Mouse (Mus musculus) liver (tissue): ENCODE measurements around the gene Vwa8.

Experiments
- DNase-seq: peaks from one replicate; pipeline ENCODE4 v3.0.0-alpha.2; 2020; ENCODE audit warnings: mixed read lengths

Vwa8 gene

DNA sequence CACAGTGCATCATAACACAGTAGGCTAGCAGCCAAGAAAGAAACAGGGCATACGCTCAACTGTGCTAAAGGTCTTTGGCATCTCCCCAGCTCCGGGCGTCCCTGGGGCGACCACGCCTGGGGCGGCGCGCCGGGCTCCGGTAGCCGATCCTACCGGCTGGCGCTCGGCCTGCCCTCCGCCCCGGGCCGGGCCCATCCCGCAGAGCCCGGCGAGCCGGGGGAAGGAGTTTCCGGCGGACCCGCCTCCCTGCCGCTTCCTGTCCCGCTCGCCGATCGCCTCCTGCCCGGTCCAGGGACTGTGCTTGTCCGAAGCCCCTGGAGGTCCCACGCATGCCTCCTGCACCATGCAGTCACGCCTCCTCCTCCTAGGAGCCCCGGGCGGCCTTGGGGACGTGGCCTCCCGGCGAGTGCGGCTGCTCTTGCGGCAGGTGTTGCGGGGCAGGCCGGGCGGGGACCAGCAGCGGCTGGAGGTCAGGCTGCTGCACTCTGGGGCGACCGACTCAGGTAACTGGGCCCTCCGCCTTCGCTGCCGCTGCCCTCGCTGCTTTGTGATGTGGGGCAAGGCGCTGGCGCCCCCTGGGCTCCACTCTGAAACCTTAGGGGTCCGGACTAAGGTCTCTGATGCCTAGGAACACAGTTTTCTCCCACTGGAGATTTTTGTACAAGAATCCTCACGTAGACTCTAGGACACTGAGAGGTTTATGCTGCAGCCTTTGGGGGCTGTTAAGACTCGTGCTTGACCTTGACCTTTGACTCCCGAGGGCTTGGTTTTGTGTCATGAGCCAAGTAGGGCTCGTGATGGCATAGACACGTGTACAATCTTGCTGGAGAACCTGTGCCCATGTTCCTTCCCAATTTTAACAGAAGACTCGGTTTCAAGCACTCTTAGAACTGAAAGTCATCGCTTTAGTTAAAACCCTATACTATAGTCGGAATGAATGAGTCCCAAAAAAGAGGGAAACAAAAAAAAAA lies at the start of gene Vwa8:
Vwa8 (plus strand) TSS at position 112 of the 971 bp plus-strand sequence.
- peak; percentile 80 for DNase-seq

DNA sequence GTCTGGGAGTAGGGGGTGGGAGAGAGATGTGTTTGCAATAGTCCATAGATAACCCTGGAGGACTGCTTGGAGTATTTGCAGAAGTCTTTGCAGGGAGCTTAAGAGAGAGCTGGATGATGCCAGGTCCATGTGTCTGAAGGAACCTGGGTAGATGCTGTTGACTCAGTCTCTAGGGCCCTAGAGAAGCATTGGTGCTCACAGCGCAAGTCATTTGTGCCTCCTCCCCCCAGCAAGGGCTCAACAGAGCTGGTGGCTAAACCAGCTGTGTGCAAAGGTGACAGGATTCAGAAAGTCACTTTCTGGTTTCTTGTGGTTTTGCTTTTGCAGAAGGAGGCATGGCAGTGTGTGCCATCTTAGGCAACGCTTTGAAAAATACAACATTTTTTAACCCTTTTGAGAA lies 46.5 kb upstream of the Vwa8 start:
- no peak for DNase-seq

DNA sequence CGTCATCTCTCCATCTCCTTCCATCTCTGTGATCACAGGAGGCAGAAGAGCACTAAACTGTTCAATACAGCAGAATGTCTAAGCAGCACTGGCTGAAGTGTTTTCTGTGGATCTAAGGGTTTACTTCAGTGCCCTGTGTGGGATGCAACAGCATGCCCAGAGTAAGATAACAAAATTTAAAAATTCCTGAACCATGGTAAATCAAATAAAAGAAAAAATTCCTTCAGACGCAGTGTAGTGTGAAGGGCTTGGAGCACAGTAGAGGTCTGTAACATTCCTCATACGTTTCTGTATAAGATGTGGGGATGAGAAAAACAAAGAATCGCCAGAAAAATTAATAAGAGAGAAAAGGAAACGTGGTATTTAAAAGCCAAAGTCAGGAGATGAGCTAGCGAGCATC lies 44.9 kb upstream of the Vwa8 start:
- DNase-seq, result no peak

DNA sequence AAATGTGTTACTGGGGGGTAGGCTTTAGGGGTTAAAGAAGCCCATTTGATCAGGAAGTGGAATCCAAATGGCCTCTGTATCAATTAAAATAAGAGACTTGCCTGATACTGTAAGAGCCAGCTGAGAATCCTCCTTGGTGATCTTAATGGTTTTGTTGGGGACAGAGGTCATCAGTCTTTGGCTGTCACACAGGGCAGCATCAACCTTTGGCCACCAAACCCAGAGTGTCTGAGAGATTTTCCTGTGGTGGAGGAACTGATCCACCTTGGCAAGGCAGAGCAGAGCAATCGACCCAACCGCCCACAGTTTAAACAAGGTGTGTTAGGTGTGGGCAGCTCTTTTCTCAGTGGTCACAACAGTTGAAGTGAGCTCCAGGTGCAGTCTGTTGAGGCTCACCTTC lies 36.0 kb upstream of the Vwa8 start:
- DNase-seq, result no peak

GRCm38 (mm10) chr14:78816411-78816810 lies 32.4 kb upstream of the Vwa8 start:
- peak; percentile 16 for DNase-seq

GRCm38 (mm10) chr14:78817651-78818050 lies 31.2 kb upstream of the Vwa8 start:
- no peak for DNase-seq

DNA sequence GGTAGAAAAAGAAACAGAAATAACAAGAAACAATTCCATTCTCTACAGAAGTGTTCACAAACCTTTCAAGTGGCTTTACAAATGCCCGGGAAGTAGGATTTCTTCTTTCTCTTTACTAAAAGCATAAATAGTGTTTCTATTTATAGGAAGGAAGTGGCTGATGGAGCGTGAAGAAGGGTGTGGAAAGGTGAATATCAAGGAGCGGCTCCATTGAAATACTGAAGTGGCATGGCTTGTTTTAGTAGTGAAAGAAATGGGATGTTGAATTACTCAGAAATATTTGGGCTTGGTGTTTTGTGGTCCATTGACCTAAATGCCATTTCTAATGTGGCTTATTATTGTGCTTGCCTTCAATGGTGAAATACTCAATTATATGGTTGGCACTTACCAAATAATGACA lies 30.4 kb upstream of the Vwa8 start:
- no peak for DNase-seq

GRCm38 (mm10) chr14:78824013-78824412 lies 24.8 kb upstream of the Vwa8 start:
- no peak for DNase-seq

DNA sequence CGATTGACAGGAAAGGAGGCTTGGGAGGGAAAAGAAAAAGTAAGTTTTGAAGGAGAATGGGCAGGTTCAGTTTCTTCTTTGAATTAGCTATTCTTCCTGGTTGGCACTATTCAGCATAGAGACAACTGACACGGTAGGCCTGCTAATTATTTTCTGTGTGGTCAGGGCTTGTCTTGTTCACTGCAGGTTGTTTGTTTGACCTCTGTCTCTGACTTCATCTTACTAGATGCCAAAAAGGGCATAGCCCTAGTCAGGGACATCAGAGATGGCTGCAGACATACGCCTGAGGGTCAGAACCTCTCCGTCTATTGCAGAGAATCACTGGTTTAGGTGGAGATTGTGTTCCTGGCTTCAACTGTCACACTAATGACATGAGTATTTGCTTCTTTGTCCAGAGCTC lies 24.3 kb upstream of the Vwa8 start:
- DNase-seq, result no peak

- no peak for DNase-seq
Observed at GRCm38 (mm10) chr14:78831158-78831557, 17.7 kb upstream of the Vwa8 start.

DNA sequence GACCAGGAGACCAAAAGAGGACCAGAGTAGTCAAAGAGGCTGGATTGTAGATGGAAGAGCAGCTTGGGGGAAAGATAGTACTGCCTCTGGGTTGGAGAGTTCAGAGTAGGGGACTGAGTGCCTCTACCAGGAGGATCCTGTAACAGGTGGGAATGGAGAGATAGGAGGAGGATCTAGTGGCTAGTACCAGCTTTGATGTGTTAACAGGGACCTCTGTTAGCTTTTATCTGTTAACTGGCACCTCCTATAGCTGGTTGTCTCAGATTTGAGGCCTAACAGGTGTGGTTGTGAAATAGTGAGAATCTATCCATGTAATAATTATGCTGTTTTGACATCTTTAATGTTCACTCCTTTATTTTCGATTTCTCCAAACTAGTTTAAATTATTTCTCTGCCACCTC lies 904 bp upstream of the Vwa8 start:
- no peak for DNase-seq

DNA sequence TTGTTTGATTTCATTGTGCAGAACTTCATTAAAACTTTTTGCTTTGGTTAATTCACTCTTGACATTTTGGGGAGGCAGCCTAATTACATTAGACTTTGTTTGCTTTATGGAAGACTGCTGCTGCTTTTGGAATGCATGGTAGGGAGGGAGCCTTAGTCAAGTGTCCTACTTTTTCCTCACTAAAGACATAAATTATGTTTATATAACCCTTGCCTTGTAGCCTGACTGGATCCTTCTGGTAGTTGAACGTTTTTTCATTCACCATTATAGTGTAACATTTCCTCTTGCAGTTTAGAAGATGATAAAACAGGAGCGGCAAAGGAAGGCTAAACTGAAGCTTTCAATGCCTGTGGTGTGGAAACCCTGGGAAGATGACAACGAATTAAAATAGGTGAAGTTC lies 375 bp upstream of the Vwa8 start:
- DNase-seq, result no peak

DNA sequence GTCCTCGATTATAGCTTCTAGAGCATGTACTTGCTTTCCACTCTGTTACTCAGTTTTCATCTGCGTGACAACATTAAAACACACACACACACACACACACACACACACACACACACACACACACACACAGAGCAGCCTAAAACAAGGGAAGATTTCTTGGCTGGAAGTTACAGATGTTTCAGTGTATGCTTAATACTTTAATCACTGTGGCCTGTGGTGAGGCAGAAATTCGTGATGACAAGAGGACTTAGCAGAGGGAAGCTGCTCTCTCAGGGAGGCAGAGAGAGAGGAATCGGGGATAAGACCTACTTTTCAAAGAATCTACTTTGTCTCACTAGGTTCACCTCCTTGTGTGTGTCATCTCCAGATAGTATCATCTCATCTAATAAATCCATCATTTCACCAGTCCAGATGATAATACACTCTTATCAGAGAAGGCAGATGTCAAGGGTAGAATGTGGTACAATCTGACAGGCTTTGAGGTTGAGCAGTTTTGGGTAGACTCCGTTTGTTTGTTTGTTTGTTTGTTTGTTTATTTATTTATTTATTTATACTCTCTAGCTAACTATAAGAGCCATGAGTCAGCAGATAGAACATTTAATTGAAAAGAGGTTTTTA lies 1.2 kb downstream of the Vwa8 start:
- DNase-seq, result no peak

GRCm38 (mm10) chr14:78850666-78851065 lies 1.8 kb downstream of the Vwa8 start:
- peak; percentile 22 for DNase-seq

GRCm38 (mm10) chr14:78851366-78851765 lies 2.5 kb downstream of the Vwa8 start:
- DNase-seq, result no peak

DNA sequence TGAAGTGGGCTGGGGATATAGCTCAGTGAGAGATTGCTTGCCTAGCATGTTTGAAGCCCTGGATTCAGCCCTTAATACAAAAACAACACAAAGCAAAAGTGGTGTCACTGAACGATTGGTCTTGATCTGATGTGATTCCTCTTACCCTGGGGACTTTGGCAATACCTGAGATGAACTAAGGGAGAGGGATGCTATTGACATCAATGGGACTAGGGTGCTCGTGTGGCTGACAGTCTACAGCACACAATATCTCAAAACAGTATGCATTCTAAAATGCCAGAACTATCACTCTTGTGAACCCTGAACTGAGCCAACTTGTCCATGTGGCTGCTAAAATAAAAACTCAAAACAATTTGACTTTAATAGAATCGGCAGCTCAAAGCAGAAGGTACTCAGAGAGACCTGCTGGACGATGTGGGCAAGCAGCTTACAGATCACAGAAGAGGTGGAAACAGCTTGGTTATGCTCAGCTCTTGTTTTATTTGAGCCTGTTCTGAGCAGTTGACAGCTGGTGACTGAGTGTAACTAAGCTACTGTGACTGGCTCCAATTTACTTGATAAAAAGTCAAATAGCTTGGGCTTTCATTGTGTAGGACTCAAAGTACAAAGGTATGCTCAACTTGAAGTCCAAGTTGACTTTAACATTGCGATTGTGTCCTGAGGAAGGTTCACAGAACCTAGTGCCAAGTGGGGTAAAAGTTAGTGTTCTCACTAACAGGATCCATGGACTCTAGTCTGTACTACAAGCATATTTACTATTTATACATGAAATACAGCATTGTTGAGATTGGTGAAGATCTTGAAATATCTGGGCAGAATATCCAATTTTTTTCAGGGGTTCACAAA lies 3.8 kb downstream of the Vwa8 start:
- no peak for DNase-seq

DNA sequence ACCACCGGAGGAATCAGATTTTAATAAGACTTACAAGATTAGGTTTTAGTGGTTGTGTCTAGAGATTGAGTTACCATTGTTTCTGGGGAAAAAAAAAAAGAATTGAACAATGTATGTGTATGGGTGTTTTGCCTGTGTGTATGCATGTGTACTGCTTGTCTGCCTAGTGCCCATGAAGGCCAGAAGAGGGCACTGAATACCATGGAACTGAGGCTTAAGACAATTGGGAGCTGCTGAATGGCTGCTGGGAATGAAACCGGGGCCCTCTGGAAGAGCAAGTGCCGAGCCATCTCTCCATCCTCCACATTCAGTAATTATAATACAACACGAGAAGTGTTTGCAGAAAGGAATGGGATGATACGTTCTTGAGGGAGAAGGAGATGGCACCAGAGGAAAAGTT lies 12.3 kb downstream of the Vwa8 start:
- DNase-seq, result no peak

DNA sequence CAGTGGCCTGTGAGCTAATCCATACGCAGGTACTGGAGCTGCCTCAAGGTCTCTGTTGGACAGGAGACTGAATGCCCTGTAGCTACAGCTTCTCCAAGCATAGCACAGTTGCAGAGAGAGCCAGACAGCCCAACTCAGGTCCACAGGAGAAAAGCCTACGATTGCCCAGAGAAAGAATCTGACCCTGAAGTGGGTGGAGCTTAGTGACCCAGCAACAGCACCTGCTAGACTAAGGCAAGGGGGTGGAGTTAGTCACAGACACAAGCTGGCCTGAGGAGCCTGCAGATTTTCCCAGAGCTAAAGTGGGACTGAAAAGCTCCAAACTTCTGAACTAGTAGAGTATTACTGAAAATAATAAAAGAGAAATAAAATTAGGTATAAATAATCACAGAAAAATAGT lies 21.2 kb downstream of the Vwa8 start:
- no peak for DNase-seq

- DNase-seq, result peak; percentile 9
Observed at GRCm38 (mm10) chr14:78877176-78877575, 28.3 kb downstream of the Vwa8 start.

DNA sequence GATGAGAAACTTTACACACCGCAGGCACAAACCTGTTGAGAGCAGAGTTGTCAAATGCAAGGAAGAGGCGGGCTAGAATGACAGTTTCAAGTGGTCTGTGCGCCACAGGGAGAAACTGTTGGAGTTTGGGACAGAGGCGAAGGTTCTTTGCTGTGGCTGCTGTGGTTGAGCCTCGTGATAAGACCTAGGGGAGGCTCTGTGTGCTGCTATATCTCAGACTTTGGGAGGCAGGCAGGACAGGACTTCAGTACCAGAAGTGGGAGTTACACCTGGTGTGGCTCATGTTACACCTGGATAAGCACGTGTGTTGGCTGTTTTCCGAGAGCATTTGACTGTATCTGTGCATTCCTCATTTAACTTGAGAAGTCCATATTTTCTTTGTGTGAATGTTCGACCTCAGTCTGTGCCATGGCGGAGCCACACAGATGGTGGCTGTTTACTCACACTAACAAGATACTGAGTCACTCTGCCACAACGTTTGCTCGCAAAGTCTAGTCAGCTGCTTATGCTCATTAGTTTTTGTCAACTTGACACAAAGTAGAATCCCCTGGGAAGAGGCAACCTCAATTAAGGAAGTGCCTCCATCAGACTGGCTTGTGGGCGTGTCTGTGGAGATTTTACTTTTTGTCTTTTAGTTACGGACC lies 29.7 kb downstream of the Vwa8 start:
- DNase-seq, result no peak

- no peak for DNase-seq
Observed at GRCm38 (mm10) chr14:78880879-78881278, 32.0 kb downstream of the Vwa8 start.

- no peak for DNase-seq
Observed at GRCm38 (mm10) chr14:78881563-78881962, 32.7 kb downstream of the Vwa8 start.
